Mouse (Mus musculus) liver, postnatal 0 days (tissue): Measurements from ENCODE around the gene Fbxo44.

Experiments
- CTCF ChIP-seq: sonication (generic); IDR thresholded peaks from 2 replicates; pipeline ENCODE4 v1.5.1; 2016; ENCODE audit warnings: antibody characterized with exemption, low read depth
- EP300 ChIP-seq: IDR thresholded peaks from 2 replicates; pipeline ENCODE4 v1.6.1; 2016; ENCODE audit warnings: antibody characterized with exemption, low read depth, mild to moderate bottlenecking

DNA sequence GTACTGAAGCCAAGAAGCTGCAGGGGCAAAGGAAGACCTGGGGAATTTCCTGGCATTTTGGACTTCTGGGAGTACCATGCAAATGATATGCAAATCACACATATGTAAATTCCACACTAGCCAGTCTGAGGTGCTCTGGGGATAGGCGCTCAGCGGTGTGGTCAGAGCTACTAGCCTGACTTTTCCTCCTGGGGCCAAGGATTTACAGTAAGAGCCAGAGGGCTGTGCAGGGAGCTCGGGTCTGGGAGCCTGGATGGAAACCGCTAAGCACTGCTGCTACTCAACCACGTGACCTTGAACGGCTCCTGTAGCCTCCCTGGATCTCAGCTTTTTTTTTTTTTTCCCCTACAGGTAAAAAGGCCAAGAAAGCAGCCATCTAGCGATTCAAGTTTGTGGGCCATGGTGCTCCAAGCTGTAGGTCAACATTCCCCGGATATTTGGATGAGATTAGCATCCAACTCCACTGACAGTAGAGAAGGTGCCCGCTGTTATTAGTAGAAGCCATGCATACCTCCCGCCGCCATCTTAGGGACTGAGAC lies 32.5 kb upstream of the Fbxo44 start:
- no peak for TF ChIP-seq CTCF
- TF ChIP-seq EP300: no peak
